Mouse (Mus musculus): ENCODE results near the gene Dffb.

GRCm38 (mm10) chr4:153944261-153944660 lies 30.7 kb downstream of the Dffb start:
- TF ChIP-seq CTCF (IDR thresholded peaks at IDR 0.05; ENCODE audit: low read depth) (no peak), EP300 (IDR thresholded peaks at IDR 0.05; ENCODE audit: low read depth) (no peak)

Measured in liver, embryonic 14.5 days (tissue).